Mouse (Mus musculus) limb, embryonic 15.5 days (tissue): Measurements from ENCODE around the gene Eri2. TPM values are rescaled to one million over a fixed set of nuclear protein-coding genes. Genes with fewer than 3 reads are reported as not detected.

Experiments used
- ATAC-seq: fragments of 200-750 bp; cut with Nextera tagmentation; 2 replicates; pipeline ENCODE4 v1.8.0; 2017; ENCODE audit warnings: low read depth, moderate TSS enrichment; ENCODE audit not compliant: insufficient number of reproducible peaks, low FRiP score, low TSS enrichment
- H3K27ac ChIP-seq: fragments of 300-500 bp; sonication (generic); 2 replicates; pipeline ENCODE4 v1.5.1; 2015; ENCODE audit warnings: moderate library complexity, mild to moderate bottlenecking, inconsistent platforms
- H3K27me3 ChIP-seq: fragments of 300-500 bp; sonication (generic); 2 replicates; pipeline ENCODE4 v1.6.1; 2015; ENCODE audit warnings: inconsistent platforms
- H3K36me3 ChIP-seq: fragments of 300-500 bp; sonication (generic); 2 replicates; pipeline ENCODE4 v1.6.1; 2015; ENCODE audit warnings: inconsistent platforms
- H3K4me1 ChIP-seq: fragments of 300-500 bp; sonication (generic); 2 replicates; pipeline ENCODE4 v1.6.1; 2015; ENCODE audit warnings: inconsistent platforms
- H3K4me2 ChIP-seq: fragments of 300-500 bp; sonication (generic); 2 replicates; pipeline ENCODE4 v1.6.1; 2015; ENCODE audit warnings: mild to moderate bottlenecking, inconsistent platforms
- H3K4me3 ChIP-seq: fragments of 300-500 bp; sonication (generic); 2 replicates; pipeline ENCODE4 v1.5.1; 2015; ENCODE audit warnings: mild to moderate bottlenecking, inconsistent platforms
- H3K9ac ChIP-seq: fragments of 300-500 bp; sonication (generic); 2 replicates; pipeline ENCODE4 v1.6.1; 2015; ENCODE audit warnings: inconsistent platforms
- H3K9me3 ChIP-seq: fragments of 300-500 bp; sonication (generic); 2 replicates; pipeline ENCODE4 v1.6.1; 2016; ENCODE audit warnings: inconsistent platforms
- WGBS: fragments of 180-500 bp; shearing (Covaris S2); methylation state at CpG from one replicate; pipeline ENCODE4 v1.1.7; 2015; 5-methylcytosine and 5-hydroxymethylcytosine counted together
- polyA plus RNA-seq: library from polyadenylated mRNA; unstranded; fragments of >200 nt; fragmentation: Nextera tagmentation; extraction: Ambion mirVana; gene quantifications from 2 replicates; pipeline ENCODE4 v1.2.1, GENCODE M21; 2015

Gene Eri2
- polyA plus RNA-seq, 1 experiment from 2014 or later, result 20.3 TPM

- Histone ChIP-seq H3K9me3 (no peaks in the 10 kb centered on the region), H3K4me3 (no peak overlapping the region), H3K36me3 (peaks cover 46% of the 10 kb centered on the region), H3K4me2 (no peak overlapping the region), H3K4me1 (no peaks in the 10 kb centered on the region), H3K9ac (no peak overlapping the region), H3K27ac (no peak overlapping the region), H3K27me3 (no peaks in the 10 kb centered on the region)
- ATAC-seq, result no peak
- 93% methylated on average over 5 of the region's 5 CpGs for WGBS
Observed at GRCm38 (mm10) chr7:119784908-119785307, 8.9 kb downstream of the Eri2 start.

- no peak overlapping the region for H3K4me2 ChIP-seq
- H3K36me3 ChIP-seq, result peaks cover 40% of the 10 kb centered on the region
- no peak overlapping the region for H3K27ac ChIP-seq
- H3K9ac ChIP-seq, result no peak overlapping the region
- ATAC-seq, result no peak
- H3K4me3 ChIP-seq, result no peak overlapping the region
- H3K4me1 ChIP-seq, result no peaks in the 10 kb centered on the region
- H3K27me3 ChIP-seq, result no peaks in the 10 kb centered on the region
- H3K9me3 ChIP-seq, result no peaks in the 10 kb centered on the region
- 95% methylated on average over 2 of the region's 2 CpGs for WGBS
Observed at GRCm38 (mm10) chr7:119783453-119783852, 10.4 kb downstream of the Eri2 start.

GRCm38 (mm10) chr7:119769895-119770294 lies 24.0 kb downstream of the Eri2 start:
- Histone ChIP-seq H3K27me3 (no peaks in the 10 kb centered on the region), H3K9me3 (no peaks in the 10 kb centered on the region), H3K36me3 (no peaks in the 10 kb centered on the region), H3K4me3 (no peak overlapping the region), H3K9ac (no peak overlapping the region), H3K4me2 (no peak overlapping the region), H3K4me1 (no peaks in the 10 kb centered on the region), H3K27ac (no peak overlapping the region)
- no peak for ATAC-seq
- WGBS, result 91% methylated on average over 8 of the region's 8 CpGs

GRCm38 (mm10) chr7:119766996-119767395 lies 26.9 kb downstream of the Eri2 start:
- Histone ChIP-seq H3K36me3 (no peaks in the 10 kb centered on the region), H3K27me3 (no peaks in the 10 kb centered on the region), H3K4me2 (no peak overlapping the region), H3K9me3 (no peaks in the 10 kb centered on the region), H3K27ac (no peak overlapping the region), H3K4me1 (no peaks in the 10 kb centered on the region), H3K9ac (no peak overlapping the region), H3K4me3 (no peak overlapping the region)
- ATAC-seq, result no peak
- 66% methylated on average over 6 of the region's 6 CpGs for WGBS

- no peaks in the 10 kb centered on the region for H3K4me1 ChIP-seq
- H3K4me2 ChIP-seq, result no peak overlapping the region
- WGBS, result 75% methylated on average over 3 of the region's 3 CpGs
- ATAC-seq, result no peak
- H3K9ac ChIP-seq, result no peak overlapping the region
- no peaks in the 10 kb centered on the region for H3K9me3 ChIP-seq
- H3K36me3 ChIP-seq, result no peaks in the 10 kb centered on the region
- H3K27ac ChIP-seq, result no peak overlapping the region
- H3K27me3 ChIP-seq, result no peaks in the 10 kb centered on the region
- H3K4me3 ChIP-seq, result no peak overlapping the region
Observed at GRCm38 (mm10) chr7:119764377-119764776, 29.5 kb downstream of the Eri2 start.

- Histone ChIP-seq H3K4me2 (no peak overlapping the region), H3K27ac (no peak overlapping the region), H3K4me3 (no peak overlapping the region), H3K4me1 (no peaks in the 10 kb centered on the region), H3K9me3 (no peaks in the 10 kb centered on the region), H3K9ac (no peak overlapping the region), H3K36me3 (no peaks in the 10 kb centered on the region), H3K27me3 (no peaks in the 10 kb centered on the region)
- ATAC-seq, result no peak
- 27% methylated on average over 4 of the region's 4 CpGs for WGBS
Observed at GRCm38 (mm10) chr7:119762166-119762697, 31.6 kb downstream of the Eri2 start.

- Histone ChIP-seq H3K4me3 (no peak within 1 kb of the TSS), H3K27ac (no peak within 1 kb of the TSS), H3K4me1 (no peaks in the 10 kb centered on the region), H3K4me2 (no peak within 1 kb of the TSS), H3K9ac (no peak within 1 kb of the TSS), H3K36me3 (no peaks in the 10 kb centered on the region), H3K9me3 (no peaks in the 10 kb centered on the region), H3K27me3 (no peaks in the 10 kb centered on the region)
- WGBS, result 46% methylated on average over 11 of the region's 11 CpGs
- no peak for ATAC-seq
Observed at GRCm38 (mm10) chr7:119760527-119760951, 33.3 kb downstream of the Eri2 start, which contains the start of gene Acsm3. TSS of gene Acsm3 (plus strand) at chr7:119760923.

- no peaks in the 10 kb centered on the region for H3K27me3 ChIP-seq
- no peaks in the 10 kb centered on the region for H3K9me3 ChIP-seq
- no peak overlapping the region for H3K4me2 ChIP-seq
- no peak overlapping the region for H3K27ac ChIP-seq
- no peak overlapping the region for H3K4me3 ChIP-seq
- no peak overlapping the region for H3K9ac ChIP-seq
- no peak for ATAC-seq
- no peaks in the 10 kb centered on the region for H3K36me3 ChIP-seq
- 82% methylated on average over 1 of the region's 1 CpGs for WGBS
- no peaks in the 10 kb centered on the region for H3K4me1 ChIP-seq
Observed at GRCm38 (mm10) chr7:119753696-119754095, 40.2 kb downstream of the Eri2 start.

GRCm38 (mm10) chr7:119749942-119750341 lies 43.9 kb downstream of the Eri2 start:
- H3K4me1 ChIP-seq, result no peaks in the 10 kb centered on the region
- WGBS, result 55% methylated on average over 2 of the region's 2 CpGs
- no peak overlapping the region for H3K4me3 ChIP-seq
- no peak for ATAC-seq
- no peak overlapping the region for H3K9ac ChIP-seq
- no peaks in the 10 kb centered on the region for H3K27me3 ChIP-seq
- no peaks in the 10 kb centered on the region for H3K36me3 ChIP-seq
- no peaks in the 10 kb centered on the region for H3K9me3 ChIP-seq
- H3K27ac ChIP-seq, result no peak overlapping the region
- no peak overlapping the region for H3K4me2 ChIP-seq

GRCm38 (mm10) chr7:119748761-119749160 lies 45.1 kb downstream of the Eri2 start:
- H3K4me2 ChIP-seq, result no peak overlapping the region
- H3K27ac ChIP-seq, result no peak overlapping the region
- WGBS, result 77% methylated on average over 1 of the region's 2 CpGs
- no peak for ATAC-seq
- no peaks in the 10 kb centered on the region for H3K36me3 ChIP-seq
- no peak overlapping the region for H3K9ac ChIP-seq
- no peaks in the 10 kb centered on the region for H3K27me3 ChIP-seq
- H3K4me1 ChIP-seq, result peaks cover 4% of the 10 kb centered on the region; the same call in 1 of the 2 replicates
- H3K9me3 ChIP-seq, result no peaks in the 10 kb centered on the region
- H3K4me3 ChIP-seq, result no peak overlapping the region

- Histone ChIP-seq H3K27ac (no peak overlapping the region), H3K9me3 (no peaks in the 10 kb centered on the region), H3K9ac (no peak overlapping the region), H3K4me2 (no peak overlapping the region), H3K4me1 (peaks cover 4% of the 10 kb centered on the region; the same call in 1 of the 2 replicates), H3K27me3 (no peaks in the 10 kb centered on the region), H3K36me3 (no peaks in the 10 kb centered on the region), H3K4me3 (no peak overlapping the region)
- 58% methylated on average over 1 of the region's 1 CpGs for WGBS
- no peak for ATAC-seq
Observed at GRCm38 (mm10) chr7:119745869-119746268, 48.0 kb downstream of the Eri2 start.

GRCm38 (mm10) chr7:119744321-119744720 lies 49.5 kb downstream of the Eri2 start:
- Histone ChIP-seq H3K27ac (no peak overlapping the region), H3K4me1 (peaks cover 4% of the 10 kb centered on the region; the same call in 1 of the 2 replicates), H3K27me3 (no peaks in the 10 kb centered on the region), H3K4me2 (peak overlapping the region; percentile 33), H3K9ac (no peak overlapping the region), H3K9me3 (no peaks in the 10 kb centered on the region), H3K4me3 (0 out of 2 replicates have a peak overlapping the region, but pooled peaks have one; percentile 18), H3K36me3 (no peaks in the 10 kb centered on the region)
- ATAC-seq, result no peak
- 7% methylated on average over 33 of the region's 34 CpGs for WGBS
